In the genomic region with DNA sequence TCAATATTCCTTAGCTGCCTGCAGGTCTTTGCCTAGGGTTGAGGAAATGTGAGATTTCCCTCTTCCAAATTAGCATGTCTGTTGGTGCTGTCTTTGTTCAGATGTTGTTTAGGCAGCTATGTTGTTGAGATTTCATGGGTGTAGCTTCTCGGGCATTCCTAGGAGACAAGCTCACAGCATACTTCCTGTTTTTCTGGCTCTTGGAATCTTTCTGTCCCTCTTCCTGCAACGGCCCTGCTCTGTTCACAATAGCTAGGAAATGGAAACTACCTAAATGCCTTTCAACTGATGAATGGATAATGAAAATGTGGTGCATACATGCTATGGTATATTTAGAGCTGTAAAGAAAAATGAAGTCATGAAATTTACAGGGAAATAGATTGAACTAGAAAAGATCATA, we compare ENCODE assay signal across 16 mouse cellular contexts. TPM values are rescaled to one million over a fixed set of nuclear protein-coding genes. Genes with fewer than 3 reads are reported as not detected.
A peak's percentile ranks its signal among the peaks of the same experiment; 100 is the strongest.
DNase-seq lines count a peak whose midpoint lies in the region; ATAC-seq and TF ChIP-seq lines count a peak whose summit lies in the region.
"Had no signal": no experiment of that assay in that cellular context is flagged by ENCODE, and none has a peak within 500 bp of the region (broad histone marks: within the 10 kb centered on the region; RNA-seq: fewer than 3 reads in every experiment).

No protein-coding gene starts in this region.

- H3K4me2 ChIP-seq in kidney, postnatal 0 days (ENCODE audit: low read length), result no peak overlapping the region
- no peak overlapping the region for H3K4me2 ChIP-seq in kidney, embryonic 16.5 days (replicated peaks; ENCODE audit: low read depth, low read length)
- H3K4me2 ChIP-seq in heart, embryonic 16.5 days (ENCODE audit: low read depth, low read length), result no peak overlapping the region
- H3K4me2 ChIP-seq: forebrain, embryonic 15.5 days; midbrain, embryonic 15.5 days had no signal

- H3K9ac ChIP-seq in kidney, postnatal 0 days (ENCODE audit: low read depth, low read length), result no peak overlapping the region
- no peak overlapping the region for H3K9ac ChIP-seq in kidney, embryonic 16.5 days (replicated peaks; ENCODE audit: low read length)
- no peak overlapping the region for H3K9ac ChIP-seq in heart, embryonic 16.5 days (ENCODE audit: low read length)
- H3K9ac ChIP-seq: forebrain, embryonic 15.5 days; midbrain, embryonic 15.5 days had no signal

- no peak for TF ChIP-seq CTCF in kidney, postnatal 0 days (IDR thresholded peaks at IDR 0.05; ENCODE audit: low read depth)

- peak; percentile 83 for DNase-seq in heart, adult 11 months
- DNase-seq in heart, postnatal 14 days, result no peak
- DNase-seq in kidney, postnatal 0 days (ENCODE audit: low spot score), result peak; percentile 24
- DNase-seq in MN1 (ENCODE audit: low spot score), result peak; percentile 4
- no peak for DNase-seq in adrenal gland, adult 18-20 months (ENCODE audit: low spot score in 2 of 2)
- DNase-seq in hindbrain, embryonic 10.5 days (ENCODE audit: low spot score), result no peak
- DNase-seq: cerebellum, adult 11-12 months; right cerebral cortex, postnatal 14 days; thymus, postnatal 25 days had no signal

- WGBS in kidney, postnatal 0 days, result 32% methylated on average over 2 of the region's 2 CpGs
- 61% methylated on average over 2 of the region's 2 CpGs for WGBS in kidney, embryonic 16.5 days
- 44% methylated on average over 2 of the region's 2 CpGs for WGBS in heart, embryonic 16.5 days
- 70% methylated on average over 2 of the region's 2 CpGs for WGBS in hindbrain, embryonic 10.5 days

- no peak for ATAC-seq in kidney, postnatal 0 days (replicated peaks; ENCODE audit: low FRiP score, low read depth)
- no peak for ATAC-seq in kidney, embryonic 16.5 days (ENCODE audit: low FRiP score, low TSS enrichment)
- ATAC-seq in heart, embryonic 16.5 days (replicated peaks; ENCODE audit: extremely low read depth, insufficient read depth, low FRiP score), result no peak
- ATAC-seq: forebrain, embryonic 15.5 days; midbrain, embryonic 15.5 days had no signal

- intact Hi-C loops in heart, postnatal 14 days (cut with DNase I), result no loop called here

- no peaks in the 10 kb centered on the region for H3K9me3 ChIP-seq in kidney, postnatal 0 days (replicated peaks; ENCODE audit: low read length)
- no peaks in the 10 kb centered on the region for H3K9me3 ChIP-seq in kidney, embryonic 16.5 days (ENCODE audit: low read length)
- H3K9me3 ChIP-seq in heart, embryonic 16.5 days (replicated peaks; ENCODE audit: control insufficient read depth, low read length), result no peaks in the 10 kb centered on the region
- H3K9me3 ChIP-seq in hindbrain, embryonic 10.5 days, result no peaks in the 10 kb centered on the region
- H3K9me3 ChIP-seq: forebrain, embryonic 15.5 days; midbrain, embryonic 15.5 days had no signal

- H3K4me1 ChIP-seq in kidney, postnatal 0 days (replicated peaks; ENCODE audit: insufficient read depth, low read length), result no peaks in the 10 kb centered on the region
- H3K4me1 ChIP-seq in kidney, embryonic 16.5 days (ENCODE audit: insufficient read depth, low read length), result peaks cover 9% of the 10 kb centered on the region; the same call in 1 of the 2 replicates
- no peaks in the 10 kb centered on the region for H3K4me1 ChIP-seq in heart, embryonic 16.5 days (ENCODE audit: control insufficient read depth, insufficient read depth, low read length)
- H3K4me1 ChIP-seq in hindbrain, embryonic 10.5 days (replicated peaks), result no peaks in the 10 kb centered on the region
- H3K4me1 ChIP-seq: forebrain, embryonic 15.5 days; midbrain, embryonic 15.5 days had no signal

- H3K27ac ChIP-seq in kidney, postnatal 0 days, result peak overlapping the region; percentile 28; the same call in 1 of the 2 replicates
- H3K27ac ChIP-seq in kidney, embryonic 16.5 days (ENCODE audit: low read length), result no peak overlapping the region
- peak overlapping the region; percentile 78 for H3K27ac ChIP-seq in heart, embryonic 16.5 days (ENCODE audit: low read length)
- H3K27ac ChIP-seq in hindbrain, embryonic 10.5 days, result no peak overlapping the region
- H3K27ac ChIP-seq: forebrain, embryonic 15.5 days; midbrain, embryonic 15.5 days had no signal

- no peak overlapping the region for H3K4me3 ChIP-seq in kidney, postnatal 0 days (replicated peaks; ENCODE audit: low read depth, low read length)
- H3K4me3 ChIP-seq in kidney, embryonic 16.5 days (ENCODE audit: low read length), result no peak overlapping the region
- no peak overlapping the region for H3K4me3 ChIP-seq in heart, embryonic 16.5 days (ENCODE audit: low read length)
- no peak overlapping the region for H3K4me3 ChIP-seq in hindbrain, embryonic 10.5 days
- H3K4me3 ChIP-seq: forebrain, embryonic 15.5 days; midbrain, embryonic 15.5 days had no signal

- H3K36me3 ChIP-seq in kidney, postnatal 0 days (ENCODE audit: insufficient read depth, low read length), result no peaks in the 10 kb centered on the region
- no peaks in the 10 kb centered on the region for H3K36me3 ChIP-seq in kidney, embryonic 16.5 days (ENCODE audit: insufficient read depth, low read length)
- H3K36me3 ChIP-seq in heart, embryonic 16.5 days (ENCODE audit: control insufficient read depth, insufficient read depth), result no peaks in the 10 kb centered on the region
- no peaks in the 10 kb centered on the region for H3K36me3 ChIP-seq in hindbrain, embryonic 10.5 days
- H3K36me3 ChIP-seq: forebrain, embryonic 15.5 days; midbrain, embryonic 15.5 days had no signal

- H3K27me3 ChIP-seq in kidney, postnatal 0 days (ENCODE audit: insufficient read depth, low read length), result no peaks in the 10 kb centered on the region
- no peaks in the 10 kb centered on the region for H3K27me3 ChIP-seq in kidney, embryonic 16.5 days (ENCODE audit: insufficient read depth, low read length)
- H3K27me3 ChIP-seq in heart, embryonic 16.5 days (ENCODE audit: control insufficient read depth, insufficient read depth, low read length), result no peaks in the 10 kb centered on the region
- no peaks in the 10 kb centered on the region for H3K27me3 ChIP-seq in hindbrain, embryonic 10.5 days (ENCODE audit: insufficient read depth, poor library complexity, severe bottlenecking)
- H3K27me3 ChIP-seq: forebrain, embryonic 15.5 days; midbrain, embryonic 15.5 days; Patski had no signal

RNA-seq across cellular contexts. Expression of a gene that starts 13.5 kb away (rescaled TPM):
- total RNA-seq in heart, postnatal 14 days (2021), result not detected
- 0.08 TPM in 1 of 2 replicates, not detected in the other for polyA plus RNA-seq in kidney, postnatal 0 days (2015; fragmentation: Nextera tagmentation; extraction: Ambion mirVana)
- polyA plus RNA-seq in kidney, embryonic 16.5 days (2015; fragmentation: Nextera tagmentation; extraction: Ambion mirVana), result 0.69 and 0.73 TPM in 2 replicates
- polyA plus RNA-seq in heart, embryonic 16.5 days (2015; fragmentation: Nextera tagmentation; extraction: Ambion mirVana), result 0.09 and 0.13 TPM in 2 replicates
- total RNA-seq in adrenal gland, adult 18-20 months (2021), result not detected
- 0.21 and 0.34 TPM in 2 replicates for polyA plus RNA-seq in hindbrain, embryonic 10.5 days (2016; fragmentation: Nextera tagmentation; extraction: Ambion mirVana)
- total RNA-seq: heart, postnatal 10 days; megakaryocyte progenitor cell, adult 5-6 weeks had no signal
- polyA plus RNA-seq: forebrain, embryonic 15.5 days; midbrain, embryonic 15.5 days had no signal

Comparison
In these comparisons a context has a peak if more than half of its experiments do, and no peak if none do; other contexts are left out.
1. DNase-seq: peak in heart, adult 11 months (single experiment), kidney, postnatal 0 days (single experiment) and MN1 (single experiment); none in heart, postnatal 14 days (0 of 2), adrenal gland, adult 18-20 months (0 of 2) and hindbrain, embryonic 10.5 days (single experiment).
2. H3K27ac ChIP-seq: peak in kidney, postnatal 0 days (single experiment) and heart, embryonic 16.5 days (single experiment); none in kidney, embryonic 16.5 days (single experiment) and hindbrain, embryonic 10.5 days (single experiment).